Mouse (Mus musculus) cerebellum, adult 8-10 months (tissue): ENCODE data around the gene Hoxc8.
A peak's percentile ranks its signal among the peaks of the same experiment; 100 is the strongest.

Experiments used
- DNase-seq: peaks from one replicate; pipeline ENCODE4 v3.0.0; 2022

Hoxc8 gene

GRCm38 (mm10) chr15:103010112-103010846 lies 19.9 kb downstream of the Hoxc8 start:
- no peak for DNase-seq

- DNase-seq = no peak
These were observed 20.6 kb downstream of the Hoxc8 start for GRCm38 (mm10) chr15:103010847-103011555.

- no peak for DNase-seq
These were observed 21.6 kb downstream of the Hoxc8 start for GRCm38 (mm10) chr15:103011928-103012486.

GRCm38 (mm10) chr15:103013238-103013984 lies 23.0 kb downstream of the Hoxc8 start:
- DNase-seq = peak; percentile 29

GRCm38 (mm10) chr15:103014166-103015008 lies 24.0 kb downstream of the Hoxc8 start:
- DNase-seq = no peak

GRCm38 (mm10) chr15:103015009-103015399 lies 24.6 kb downstream of the Hoxc8 start:
- DNase-seq = no peak

- no peak for DNase-seq
These were observed 25.2 kb downstream of the Hoxc8 start for GRCm38 (mm10) chr15:103015406-103016166.

GRCm38 (mm10) chr15:103018636-103019035 lies 28.2 kb downstream of the Hoxc8 start, which contains the start of gene Hoxc4:
Hoxc4 (plus strand) TSS chr15:103018934.
- DNase-seq = no peak

- DNase-seq = no peak
These were observed 30.6 kb downstream of the Hoxc8 start for GRCm38 (mm10) chr15:103020899-103021418.

GRCm38 (mm10) chr15:103021544-103021943 lies 31.1 kb downstream of the Hoxc8 start:
- DNase-seq = no peak

- DNase-seq = no peak
These were observed 33.7 kb downstream of the Hoxc8 start for GRCm38 (mm10) chr15:103024131-103024530.

- DNase-seq = no peak
These were observed 37.1 kb downstream of the Hoxc8 start for GRCm38 (mm10) chr15:103027266-103028235.

- no peak for DNase-seq
These were observed 38.6 kb downstream of the Hoxc8 start for GRCm38 (mm10) chr15:103028916-103029512.

GRCm38 (mm10) chr15:103030142-103030541 lies 39.7 kb downstream of the Hoxc8 start:
- DNase-seq = no peak

GRCm38 (mm10) chr15:103032167-103032566 lies 41.8 kb downstream of the Hoxc8 start:
- DNase-seq = no peak

GRCm38 (mm10) chr15:103032646-103033575 lies 42.5 kb downstream of the Hoxc8 start:
- no peak for DNase-seq

- no peak for DNase-seq
These were observed 43.8 kb downstream of the Hoxc8 start for GRCm38 (mm10) chr15:103034043-103034806.
